Mouse (Mus musculus) ES-E14 (cell line): ENCODE results near the gene Hoxd12.

Experiments used
- CHD2 ChIP-seq: IDR thresholded peaks from 2 replicates; pipeline ENCODE4 v1.6.1; 2014; ENCODE audit warnings: mild to moderate bottlenecking, low read depth, low read length, inconsistent platforms
- MAFK ChIP-seq: IDR thresholded peaks from 2 replicates; pipeline ENCODE4 v1.6.1; 2014; ENCODE audit warnings: mild to moderate bottlenecking, low read depth, low read length, inconsistent platforms; ENCODE audit not compliant: insufficient read depth
- ZC3H11A ChIP-seq: IDR thresholded peaks from 2 replicates; pipeline ENCODE4 v1.6.1; 2012; ENCODE audit warnings: low read depth, mild to moderate bottlenecking, inconsistent platforms, low read length, borderline replicate concordance

- TF ChIP-seq ZC3H11A (no peak), CHD2 (no peak), MAFK (no peak)
These were observed 46.2 kb downstream of the Hoxd12 start for GRCm38 (mm10) chr2:74720955-74721491.
